Mouse (Mus musculus) hindbrain, embryonic 15.5 days (tissue): Measurements from ENCODE around the gene Gdpgp1. TPM values are rescaled to one million over a fixed set of nuclear protein-coding genes. Genes with fewer than 3 reads are reported as not detected.

Experiments
- ATAC-seq: fragments of 200-750 bp; cut with Nextera tagmentation; 2 replicates; pipeline ENCODE4 v1.8.0; 2017; ENCODE audit warnings: low read depth, moderate number of reproducible peaks, moderate TSS enrichment; ENCODE audit not compliant: low FRiP score
- H3K27ac ChIP-seq: fragments of 300-500 bp; sonication (generic); replicated peaks from 2 replicates; pipeline ENCODE4 v1.5.1; 2015; ENCODE audit warnings: mild to moderate bottlenecking, inconsistent platforms
- H3K27me3 ChIP-seq: fragments of 300-500 bp; sonication (generic); 2 replicates; pipeline ENCODE4 v1.6.1; 2015; ENCODE audit warnings: control low read depth, inconsistent platforms
- H3K36me3 ChIP-seq: fragments of 300-500 bp; sonication (generic); 2 replicates; pipeline ENCODE4 v1.6.1; 2015; ENCODE audit warnings: control low read depth, inconsistent platforms
- H3K4me1 ChIP-seq: fragments of 300-500 bp; sonication (generic); replicated peaks from 2 replicates; pipeline ENCODE4 v1.6.1; 2015; ENCODE audit warnings: control low read depth, inconsistent platforms
- H3K4me2 ChIP-seq: fragments of 300-500 bp; sonication (generic); 2 replicates; pipeline ENCODE4 v1.6.1; 2015; ENCODE audit warnings: moderate library complexity, mild to moderate bottlenecking, inconsistent platforms
- H3K4me3 ChIP-seq: fragments of 300-500 bp; sonication (generic); 2 replicates; pipeline ENCODE4 v1.5.1; 2015; ENCODE audit warnings: mild to moderate bottlenecking, inconsistent platforms
- H3K9ac ChIP-seq: fragments of 300-500 bp; sonication (generic); 2 replicates; pipeline ENCODE4 v1.6.1; 2015; ENCODE audit warnings: inconsistent platforms
- H3K9me3 ChIP-seq: fragments of 300-500 bp; sonication (generic); 2 replicates; pipeline ENCODE4 v1.6.1; 2016; ENCODE audit warnings: control low read depth, inconsistent platforms
- WGBS: fragments of 180-500 bp; shearing (Covaris S2); methylation state at CpG from one replicate; pipeline ENCODE4 v1.1.7; 2015; 5-methylcytosine and 5-hydroxymethylcytosine counted together
- polyA plus RNA-seq: library from polyadenylated mRNA; unstranded; fragments of >200 nt; fragmentation: Nextera tagmentation; extraction: Ambion mirVana; gene quantifications from 2 replicates; pipeline ENCODE4 v1.2.1, GENCODE M21; 2015

The Gdpgp1 gene
- polyA plus RNA-seq, 1 experiment from 2014 or later, result 4.6 TPM

GRCm38 (mm10) chr7:80210982-80211381, 21.7 kb upstream of the Gdpgp1 start:
- H3K9me3 ChIP-seq, result no peaks in the 10 kb centered on the region
- H3K36me3 ChIP-seq, result peaks cover 8% of the 10 kb centered on the region; the same call in 1 of the 2 replicates
- peaks cover 25% of the 10 kb centered on the region for H3K4me1 ChIP-seq
- H3K27ac ChIP-seq, result no peak overlapping the region
- no peak overlapping the region for H3K4me2 ChIP-seq
- H3K4me3 ChIP-seq, result no peak overlapping the region
- no peaks in the 10 kb centered on the region for H3K27me3 ChIP-seq
- H3K9ac ChIP-seq, result no peak overlapping the region
- 86% methylated on average over 4 of the region's 4 CpGs for WGBS
- no peak for ATAC-seq

- ATAC-seq, result no peak
- no peak overlapping the region for H3K27ac ChIP-seq
- H3K4me2 ChIP-seq, result no peak overlapping the region
- H3K4me1 ChIP-seq, result peaks cover 13% of the 10 kb centered on the region
- H3K4me3 ChIP-seq, result no peak overlapping the region
- peaks cover 29% of the 10 kb centered on the region for H3K36me3 ChIP-seq
- 90% methylated on average over 7 of the region's 7 CpGs for WGBS
- no peaks in the 10 kb centered on the region for H3K9me3 ChIP-seq
- no peak overlapping the region for H3K9ac ChIP-seq
- H3K27me3 ChIP-seq, result no peaks in the 10 kb centered on the region
Observed at GRCm38 (mm10) chr7:80213604-80214003, 19.1 kb upstream of the Gdpgp1 start.

GRCm38 (mm10) chr7:80214459-80214858, 18.2 kb upstream of the Gdpgp1 start:
- 87% methylated on average over 8 of the region's 8 CpGs for WGBS
- Histone ChIP-seq H3K9me3 (no peaks in the 10 kb centered on the region), H3K27ac (no peak overlapping the region), H3K27me3 (no peaks in the 10 kb centered on the region), H3K4me1 (peaks cover 8% of the 10 kb centered on the region), H3K4me3 (no peak overlapping the region), H3K36me3 (peaks cover 37% of the 10 kb centered on the region), H3K9ac (no peak overlapping the region), H3K4me2 (no peak overlapping the region)
- no peak for ATAC-seq

- Histone ChIP-seq H3K9me3 (no peaks in the 10 kb centered on the region), H3K27ac (peak overlapping the region; percentile 61), H3K36me3 (peaks cover 47% of the 10 kb centered on the region), H3K27me3 (no peaks in the 10 kb centered on the region), H3K4me3 (no peak overlapping the region), H3K4me1 (peaks cover 8% of the 10 kb centered on the region), H3K4me2 (no peak overlapping the region), H3K9ac (no peak overlapping the region)
- ATAC-seq, result peak; percentile 82
- 17% methylated on average over 4 of the region's 4 CpGs for WGBS
Observed at GRCm38 (mm10) chr7:80215398-80215797, 17.3 kb upstream of the Gdpgp1 start.

GRCm38 (mm10) chr7:80216566-80216965, 16.1 kb upstream of the Gdpgp1 start:
- 51% methylated on average over 8 of the region's 8 CpGs for WGBS
- H3K27ac ChIP-seq, result no peak overlapping the region
- H3K4me2 ChIP-seq, result no peak overlapping the region
- ATAC-seq, result peak; percentile 72
- H3K4me3 ChIP-seq, result no peak overlapping the region
- H3K9me3 ChIP-seq, result no peaks in the 10 kb centered on the region
- peaks cover 58% of the 10 kb centered on the region for H3K36me3 ChIP-seq
- no peak overlapping the region for H3K9ac ChIP-seq
- no peaks in the 10 kb centered on the region for H3K27me3 ChIP-seq
- peaks cover 8% of the 10 kb centered on the region for H3K4me1 ChIP-seq

GRCm38 (mm10) chr7:80218666-80219065, 14.0 kb upstream of the Gdpgp1 start:
- H3K27me3 ChIP-seq, result no peaks in the 10 kb centered on the region
- 96% methylated on average over 9 of the region's 9 CpGs for WGBS
- ATAC-seq, result no peak

GRCm38 (mm10) chr7:80220237-80220797, 12.3 kb upstream of the Gdpgp1 start:
- Histone ChIP-seq H3K4me1 (peaks cover 6% of the 10 kb centered on the region), H3K27ac (no peak overlapping the region), H3K27me3 (no peaks in the 10 kb centered on the region), H3K4me3 (no peak overlapping the region), H3K9ac (no peak overlapping the region), H3K36me3 (peaks cover 82% of the 10 kb centered on the region), H3K9me3 (no peaks in the 10 kb centered on the region), H3K4me2 (no peak overlapping the region)
- 96% methylated on average over 9 of the region's 9 CpGs for WGBS
- no peak for ATAC-seq

More at GRCm38 (mm10) chr7:80218666-80219065, 14.0 kb upstream of the Gdpgp1 start:
- Histone ChIP-seq H3K27ac (no peak overlapping the region), H3K36me3 (peaks cover 71% of the 10 kb centered on the region), H3K9me3 (no peaks in the 10 kb centered on the region), H3K4me3 (no peak overlapping the region), H3K4me1 (peaks cover 8% of the 10 kb centered on the region), H3K9ac (no peak overlapping the region), H3K4me2 (no peak overlapping the region)

GRCm38 (mm10) chr7:80221179-80221750, 11.4 kb upstream of the Gdpgp1 start:
- H3K4me1 ChIP-seq, result no peaks in the 10 kb centered on the region
- H3K4me3 ChIP-seq, result no peak overlapping the region
- H3K9ac ChIP-seq, result no peak overlapping the region
- no peak overlapping the region for H3K4me2 ChIP-seq
- no peak overlapping the region for H3K27ac ChIP-seq
- no peaks in the 10 kb centered on the region for H3K9me3 ChIP-seq
- ATAC-seq, result no peak
- peaks cover 88% of the 10 kb centered on the region for H3K36me3 ChIP-seq
- H3K27me3 ChIP-seq, result no peaks in the 10 kb centered on the region
- 85% methylated on average over 4 of the region's 4 CpGs for WGBS

- Histone ChIP-seq H3K27ac (no peak overlapping the region), H3K4me2 (no peak overlapping the region), H3K9ac (no peak overlapping the region), H3K4me1 (peaks cover 5% of the 10 kb centered on the region), H3K4me3 (no peak overlapping the region), H3K36me3 (peaks cover 35% of the 10 kb centered on the region), H3K9me3 (no peaks in the 10 kb centered on the region), H3K27me3 (0 out of 2 replicates have a peak, but pooled peaks cover 5% of the 10 kb centered on the region)
- ATAC-seq, result no peak
- 95% methylated on average over 4 of the region's 4 CpGs for WGBS
Observed at GRCm38 (mm10) chr7:80227065-80227464, 5.6 kb upstream of the Gdpgp1 start.

- ATAC-seq, result no peak
- H3K4me1 ChIP-seq, result peaks cover 27% of the 10 kb centered on the region
- 49% methylated on average over 6 of the region's 6 CpGs for WGBS
Observed at GRCm38 (mm10) chr7:80230196-80230595, 2.5 kb upstream of the Gdpgp1 start.

GRCm38 (mm10) chr7:80231971-80232488, 635 bp upstream of the Gdpgp1 start:
- no peak for ATAC-seq
- 0 out of 2 replicates have a peak, but pooled peaks cover 5% of the 10 kb centered on the region for H3K27me3 ChIP-seq
- peaks cover 2% of the 10 kb centered on the region; the same call in 1 of the 2 replicates for H3K36me3 ChIP-seq
- peak overlapping the region; percentile 93 for H3K4me3 ChIP-seq
- H3K4me2 ChIP-seq, result peak overlapping the region; percentile 70
- peak overlapping the region; percentile 77 for H3K9ac ChIP-seq
- no peaks in the 10 kb centered on the region for H3K9me3 ChIP-seq
- under 1% methylated on average over 29 of the region's 29 CpGs for WGBS
- peak overlapping the region; percentile 29; the same call in 1 of the 2 replicates for H3K27ac ChIP-seq
- peaks cover 29% of the 10 kb centered on the region for H3K4me1 ChIP-seq

More at GRCm38 (mm10) chr7:80230196-80230595, 2.5 kb upstream of the Gdpgp1 start:
- Histone ChIP-seq H3K36me3 (peaks cover 9% of the 10 kb centered on the region), H3K4me3 (no peak overlapping the region), H3K9ac (no peak overlapping the region), H3K27me3 (0 out of 2 replicates have a peak, but pooled peaks cover 5% of the 10 kb centered on the region), H3K27ac (no peak overlapping the region), H3K4me2 (no peak overlapping the region), H3K9me3 (no peaks in the 10 kb centered on the region)

GRCm38 (mm10) chr7:80233799-80234198, 1.1 kb downstream of the Gdpgp1 start:
- H3K4me3 ChIP-seq, result peak overlapping the region; percentile 93
- H3K27me3 ChIP-seq, result 0 out of 2 replicates have a peak, but pooled peaks cover 5% of the 10 kb centered on the region
- no peak overlapping the region for H3K9ac ChIP-seq
- no peaks in the 10 kb centered on the region for H3K9me3 ChIP-seq
- no peak overlapping the region for H3K27ac ChIP-seq
- H3K36me3 ChIP-seq, result peaks cover 4% of the 10 kb centered on the region; the same call in 1 of the 2 replicates
- 80% methylated on average over 9 of the region's 9 CpGs for WGBS
- peaks cover 29% of the 10 kb centered on the region for H3K4me1 ChIP-seq
- ATAC-seq, result no peak
- H3K4me2 ChIP-seq, result peak overlapping the region; percentile 70
